Mouse (Mus musculus): ENCODE results near the gene Gm20388. TPM values are rescaled to one million over a fixed set of nuclear protein-coding genes. Genes with fewer than 3 reads are reported as not detected.

Gene Gm20388
- polyA plus RNA-seq, 1 experiment from 2014 or later = 7.4 TPM

DNA sequence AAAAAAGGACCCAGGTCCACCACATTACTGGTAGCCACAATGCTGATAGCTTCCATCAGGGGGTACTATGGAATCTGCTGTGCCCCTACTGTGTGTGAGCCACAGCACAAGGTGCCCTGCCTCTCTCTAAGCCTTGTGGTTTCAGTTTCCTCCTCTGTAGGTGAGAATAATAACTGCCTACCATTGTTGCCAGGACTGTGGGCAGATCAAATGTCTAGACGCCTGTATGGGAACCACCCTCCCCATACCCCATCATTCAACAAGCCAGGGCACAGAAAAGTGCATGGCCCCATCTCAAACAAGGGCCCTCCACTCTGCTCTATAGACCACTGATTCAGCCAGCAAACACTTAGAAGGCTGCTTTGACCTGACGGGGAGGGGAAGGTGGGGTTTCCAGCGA is 486.1 kb downstream of the Gm20388 start:
- Histone ChIP-seq H3K4me1 (peaks cover 46% of the 10 kb centered on the region), H3K9ac (no peak overlapping the region), H3K4me3 (replicated peaks) (no peak overlapping the region), H3K9me3 (replicated peaks) (no peaks in the 10 kb centered on the region; the same call in 1 of the 2 replicates), H3K27me3 (peaks cover 19% of the 10 kb centered on the region), H3K36me3 (no peaks in the 10 kb centered on the region), H3K27ac (no peak overlapping the region), H3K4me2 (no peak overlapping the region)
- WGBS = 59% methylated on average over 3 of the region's 3 CpGs
- ATAC-seq (replicated peaks; ENCODE audit: low FRiP score) = no peak

DNA sequence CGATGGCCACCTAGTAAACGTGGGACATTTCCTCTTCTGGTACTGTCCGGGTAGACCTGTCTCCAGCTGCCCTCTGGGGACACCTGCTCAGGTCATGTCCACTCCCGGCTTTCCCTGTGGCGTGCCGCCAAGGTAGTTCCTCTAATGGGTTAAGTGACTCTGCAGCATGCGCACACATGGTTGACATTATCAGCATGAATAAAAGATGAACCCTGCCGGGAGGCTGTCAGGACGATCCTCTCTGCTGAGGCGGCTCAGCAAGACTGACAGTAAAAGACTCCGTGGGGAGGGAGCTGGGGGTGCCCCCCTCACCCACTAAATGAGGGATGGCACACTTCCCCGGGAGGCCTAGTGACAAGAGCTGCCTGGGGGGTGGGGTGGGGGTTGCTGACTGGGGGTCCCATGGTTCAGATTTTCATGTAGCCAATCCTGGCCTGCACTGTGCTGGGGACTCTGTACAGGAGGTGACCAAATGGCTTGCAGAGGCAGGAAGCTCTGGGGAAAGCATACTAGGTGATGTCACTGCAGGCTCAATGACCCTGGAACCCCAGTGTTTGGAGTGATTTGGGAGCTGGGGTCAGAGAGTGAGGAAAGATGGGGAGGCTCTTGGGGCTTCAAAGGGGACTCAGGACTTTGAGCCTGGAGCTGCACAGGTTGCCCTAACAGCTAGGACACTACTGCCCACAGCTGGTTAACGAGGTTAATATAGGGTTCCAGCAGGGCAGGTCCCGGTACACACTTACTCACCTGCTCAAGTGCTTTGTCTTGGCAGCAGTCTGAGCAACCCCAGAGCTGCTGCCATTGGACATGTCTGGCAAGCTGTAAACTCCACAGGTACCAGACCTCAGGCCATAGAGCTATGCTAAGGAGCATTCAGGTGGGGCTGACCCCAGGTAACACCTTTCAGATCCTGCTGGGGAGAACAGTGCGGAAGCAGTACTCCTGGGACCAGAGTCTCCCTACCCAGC is 487.1 kb downstream of the Gm20388 start:
- no peak for ATAC-seq (replicated peaks; ENCODE audit: low FRiP score)
- H3K27ac ChIP-seq = no peak overlapping the region
- H3K4me3 ChIP-seq (replicated peaks) = no peak overlapping the region
- H3K4me1 ChIP-seq = peaks cover 37% of the 10 kb centered on the region
- no peak overlapping the region for H3K4me2 ChIP-seq
- H3K9ac ChIP-seq = no peak overlapping the region
- H3K27me3 ChIP-seq = peaks cover 14% of the 10 kb centered on the region
- H3K36me3 ChIP-seq = no peaks in the 10 kb centered on the region
- 52% methylated on average over 15 of the region's 15 CpGs for WGBS
- H3K9me3 ChIP-seq (replicated peaks) = no peaks in the 10 kb centered on the region; the same call in 1 of the 2 replicates

DNA sequence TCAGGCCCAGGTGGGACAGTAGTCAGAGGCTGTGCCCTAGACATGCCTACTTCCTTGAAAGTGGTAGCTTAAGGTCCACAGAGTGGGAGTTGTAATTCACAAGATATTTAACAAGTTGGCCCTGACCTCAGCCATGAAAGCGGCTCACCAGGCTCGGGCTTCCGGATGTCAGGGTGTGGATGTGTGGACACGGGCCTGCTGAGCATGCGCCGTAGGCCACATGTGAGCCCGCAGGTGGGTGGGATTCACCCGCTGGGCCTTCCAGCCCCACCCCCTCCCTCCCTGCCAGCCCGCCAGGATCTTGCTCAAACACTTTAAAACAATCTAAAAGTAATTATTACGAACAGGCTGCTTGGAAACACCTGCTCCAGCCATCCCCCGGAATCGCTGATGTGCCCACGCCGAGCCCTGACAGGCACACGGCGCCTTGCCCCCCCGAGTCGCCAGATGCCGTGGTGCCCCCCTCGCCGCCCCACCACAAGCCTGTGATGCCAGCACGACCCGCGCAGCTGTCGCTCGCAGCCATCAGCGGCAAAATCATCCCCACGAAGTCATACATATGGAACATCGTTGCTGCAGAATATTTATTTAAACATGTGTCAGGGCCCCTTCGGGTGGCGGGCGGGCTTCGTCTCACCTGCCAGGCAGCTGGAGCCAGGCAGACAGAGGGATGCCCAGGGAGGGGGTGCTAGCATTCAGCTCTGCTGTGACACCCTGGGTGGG is 488.7 kb downstream of the Gm20388 start:
- Histone ChIP-seq H3K4me1 (peaks cover 23% of the 10 kb centered on the region), H3K27ac (no peak overlapping the region), H3K4me3 (replicated peaks) (no peak overlapping the region), H3K4me2 (no peak overlapping the region), H3K27me3 (0 out of 2 replicates have a peak, but pooled peaks cover 4% of the 10 kb centered on the region), H3K9me3 (replicated peaks) (no peaks in the 10 kb centered on the region; the same call in 1 of the 2 replicates), H3K9ac (no peak overlapping the region), H3K36me3 (no peaks in the 10 kb centered on the region)
- ATAC-seq (replicated peaks; ENCODE audit: low FRiP score) = peak; percentile 27; the same call in 1 of the 2 replicates
- WGBS = 57% methylated on average over 33 of the region's 33 CpGs

DNA sequence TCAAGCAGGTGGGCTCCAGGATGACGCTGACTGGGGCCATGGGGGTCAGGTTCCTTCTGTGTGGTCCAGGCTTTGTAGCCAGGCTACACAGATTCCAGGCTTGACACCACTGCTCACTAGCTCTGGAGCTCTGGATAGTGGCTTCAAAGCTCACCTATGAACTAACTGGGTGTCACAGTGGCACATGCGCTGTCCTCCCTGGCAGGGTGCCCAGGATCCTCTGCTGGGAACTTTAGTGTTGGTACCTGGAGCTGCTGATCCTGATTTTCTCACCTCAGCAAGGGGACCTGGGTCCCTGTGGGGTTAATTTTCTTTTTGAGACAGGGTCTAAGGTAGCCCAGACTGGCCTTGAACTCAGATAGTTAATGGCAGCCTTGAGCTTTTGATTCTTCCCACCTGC is 490.6 kb downstream of the Gm20388 start:
- H3K4me1 ChIP-seq = peaks cover 27% of the 10 kb centered on the region
- peaks cover 10% of the 10 kb centered on the region; the same call in 1 of the 2 replicates for H3K27me3 ChIP-seq
- no peaks in the 10 kb centered on the region for H3K9me3 ChIP-seq (replicated peaks)
- no peaks in the 10 kb centered on the region for H3K36me3 ChIP-seq
- 92% methylated on average over 2 of the region's 2 CpGs for WGBS
- no peak overlapping the region for H3K4me3 ChIP-seq (replicated peaks)
- H3K4me2 ChIP-seq = no peak overlapping the region
- no peak overlapping the region for H3K27ac ChIP-seq
- ATAC-seq (replicated peaks; ENCODE audit: low FRiP score) = no peak
- no peak overlapping the region for H3K9ac ChIP-seq

DNA sequence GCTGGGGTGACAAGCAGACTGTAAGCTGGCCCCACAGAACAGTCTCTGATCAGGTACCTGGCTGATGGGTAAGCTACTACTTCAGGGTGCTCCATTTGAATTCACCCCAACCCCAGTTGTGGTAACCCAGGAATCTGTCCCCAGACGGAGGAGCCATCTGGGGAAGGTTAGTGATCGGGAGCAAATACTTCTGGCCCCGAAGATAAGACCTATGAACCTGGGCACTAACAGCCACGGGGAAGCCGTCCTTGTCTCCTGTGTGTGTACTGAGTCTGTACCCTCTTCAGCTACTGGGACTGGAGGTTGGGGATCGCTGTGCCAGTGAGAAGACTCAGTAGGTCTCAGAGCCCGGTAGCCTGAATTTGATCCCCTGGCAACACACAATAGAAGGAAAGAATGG is 491.1 kb downstream of the Gm20388 start:
- 91% methylated on average over 7 of the region's 7 CpGs for WGBS
- Histone ChIP-seq H3K27ac (no peak overlapping the region), H3K9me3 (replicated peaks) (no peaks in the 10 kb centered on the region), H3K27me3 (peaks cover 10% of the 10 kb centered on the region; the same call in 1 of the 2 replicates), H3K4me3 (replicated peaks) (no peak overlapping the region), H3K4me1 (peaks cover 27% of the 10 kb centered on the region), H3K4me2 (no peak overlapping the region), H3K36me3 (no peaks in the 10 kb centered on the region), H3K9ac (no peak overlapping the region)
- ATAC-seq (replicated peaks; ENCODE audit: low FRiP score) = no peak

DNA sequence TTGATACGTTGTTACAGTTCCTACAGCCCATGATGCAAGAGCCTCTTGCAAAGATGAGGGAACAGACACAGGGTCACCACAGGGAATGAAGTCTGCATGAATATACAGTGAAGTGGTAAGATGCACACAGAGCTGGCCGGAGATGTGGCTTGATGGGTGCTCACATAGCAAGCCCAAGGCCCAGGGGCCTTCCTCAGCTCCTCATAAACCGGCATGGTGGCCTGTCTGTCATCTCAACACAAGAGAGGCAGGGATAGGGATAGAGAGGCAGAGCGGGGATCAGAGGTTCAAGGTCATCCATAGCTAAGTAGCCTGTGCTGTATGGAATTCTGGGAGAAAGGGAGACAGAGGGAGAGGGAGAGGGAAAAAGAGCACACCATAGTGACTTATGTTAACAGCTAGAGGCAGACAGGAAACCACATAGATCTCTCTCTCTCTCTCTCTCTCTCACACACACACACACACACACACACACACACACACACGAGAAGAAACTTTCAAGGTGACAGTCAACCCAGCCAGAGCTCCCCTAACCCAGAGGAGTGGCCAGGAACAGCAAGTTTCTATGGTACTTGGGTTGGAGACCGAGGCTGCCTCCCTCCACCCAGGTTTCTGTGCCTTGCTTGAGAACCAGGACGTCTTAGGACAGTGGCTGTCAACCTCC is 493.1 kb downstream of the Gm20388 start:
- ATAC-seq (replicated peaks; ENCODE audit: low FRiP score) = no peak
- WGBS = 74% methylated on average over 7 of the region's 7 CpGs

DNA sequence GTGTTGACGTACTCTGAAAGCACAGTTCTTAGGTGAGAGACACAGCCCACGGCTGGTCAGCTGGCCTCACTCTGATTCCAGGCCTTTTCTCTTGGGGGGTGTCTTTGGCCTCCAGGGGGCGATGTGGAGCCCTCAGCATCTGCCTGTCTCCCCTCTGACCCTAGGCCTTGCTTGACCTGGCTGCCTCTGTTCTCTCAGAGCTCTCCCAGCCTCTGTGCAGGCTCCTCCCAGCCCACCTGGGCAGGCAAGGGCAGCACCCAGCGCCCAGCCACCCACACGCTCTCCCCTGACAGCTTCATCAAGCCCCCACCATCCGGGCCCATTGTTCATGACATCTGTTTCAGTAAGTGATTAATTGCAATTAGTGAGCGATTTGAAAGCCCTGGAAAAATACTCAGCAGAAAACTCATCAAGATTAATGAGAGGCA is 494.0 kb downstream of the Gm20388 start:
- no peak overlapping the region for H3K4me2 ChIP-seq
- peaks cover 12% of the 10 kb centered on the region; the same call in 1 of the 2 replicates for H3K27me3 ChIP-seq
- H3K9ac ChIP-seq = no peak overlapping the region
- no peak overlapping the region for H3K27ac ChIP-seq
- no peak overlapping the region for H3K4me3 ChIP-seq (replicated peaks)
- 32% methylated on average over 7 of the region's 7 CpGs for WGBS
- H3K36me3 ChIP-seq = no peaks in the 10 kb centered on the region
- H3K4me1 ChIP-seq = peaks cover 38% of the 10 kb centered on the region
- no peak for ATAC-seq (replicated peaks; ENCODE audit: low FRiP score)
- H3K9me3 ChIP-seq (replicated peaks) = no peaks in the 10 kb centered on the region

More for the DNA sequence above, 493.1 kb downstream of the Gm20388 start:
- no peak overlapping the region for H3K9ac ChIP-seq
- no peak overlapping the region for H3K4me3 ChIP-seq (replicated peaks)
- H3K36me3 ChIP-seq = no peaks in the 10 kb centered on the region
- H3K4me1 ChIP-seq = peaks cover 36% of the 10 kb centered on the region
- H3K4me2 ChIP-seq = no peak overlapping the region
- H3K9me3 ChIP-seq (replicated peaks) = no peaks in the 10 kb centered on the region
- no peak overlapping the region for H3K27ac ChIP-seq
- peaks cover 7% of the 10 kb centered on the region; the same call in 1 of the 2 replicates for H3K27me3 ChIP-seq

DNA sequence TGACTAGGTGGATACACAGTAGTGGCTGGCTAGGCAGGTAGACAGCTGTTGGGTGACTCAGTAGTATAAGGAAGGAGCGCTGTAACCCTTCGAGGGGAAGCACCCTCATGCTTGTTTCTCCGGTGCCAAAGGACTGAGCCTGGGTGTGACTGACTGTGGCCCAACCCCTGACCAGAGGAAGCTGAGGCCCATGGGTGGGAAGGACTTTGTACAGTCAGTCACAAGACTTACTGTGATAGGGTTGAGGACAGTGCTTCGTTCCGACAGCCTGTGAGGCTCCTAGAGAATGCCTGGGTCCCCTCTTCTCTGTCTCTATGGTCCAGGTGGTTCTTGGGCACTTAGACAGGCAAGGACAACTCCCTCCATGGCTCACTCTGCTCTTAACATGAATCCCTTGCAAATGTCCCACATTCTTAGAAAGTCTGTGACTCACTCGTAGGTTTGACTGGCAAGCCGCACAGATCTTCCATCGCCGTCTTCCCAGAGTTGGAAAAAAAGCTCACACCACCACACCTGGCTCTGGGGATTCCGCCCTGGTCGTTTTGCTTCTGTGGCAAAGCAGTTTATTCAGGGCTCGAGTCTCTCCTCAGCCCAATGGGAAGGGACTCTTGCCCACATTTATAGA is 495.5 kb downstream of the Gm20388 start:
- Histone ChIP-seq H3K36me3 (no peaks in the 10 kb centered on the region), H3K9me3 (replicated peaks) (no peaks in the 10 kb centered on the region), H3K27ac (no peak overlapping the region), H3K4me3 (replicated peaks) (no peak overlapping the region), H3K27me3 (peaks cover 17% of the 10 kb centered on the region; the same call in 1 of the 2 replicates), H3K9ac (no peak overlapping the region), H3K4me2 (no peak overlapping the region), H3K4me1 (peaks cover 43% of the 10 kb centered on the region)
- no peak for ATAC-seq (replicated peaks; ENCODE audit: low FRiP score)
- 90% methylated on average over 12 of the region's 12 CpGs for WGBS

DNA sequence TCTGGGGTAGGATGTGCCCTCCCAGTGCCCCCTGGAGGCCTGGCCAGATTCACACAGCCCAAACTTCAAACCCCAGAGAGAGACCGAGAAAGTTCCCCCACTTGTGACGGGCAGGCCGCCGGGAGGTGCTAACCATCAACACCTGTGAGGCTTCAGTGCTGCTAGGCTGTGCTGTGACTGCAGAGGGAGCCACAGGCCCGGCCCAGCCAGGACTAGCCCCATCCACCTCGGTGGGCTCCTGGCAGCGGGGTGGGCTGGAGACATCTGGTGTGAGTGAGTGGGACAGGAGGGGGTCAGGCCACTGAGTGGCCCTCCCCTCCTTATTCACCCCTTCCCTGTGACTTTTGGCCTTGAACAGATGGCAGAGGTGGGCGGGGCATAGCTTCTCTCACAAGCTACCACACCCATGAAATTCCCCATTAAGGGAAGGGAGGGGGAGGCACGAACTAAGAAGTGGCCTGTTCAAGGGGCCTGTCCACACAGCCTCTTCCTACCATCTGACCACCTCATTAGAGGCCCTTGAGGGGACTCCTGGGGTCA is 497.1 kb downstream of the Gm20388 start:
- Histone ChIP-seq H3K27ac (peak overlapping the region; percentile 51; the same call in 1 of the 2 replicates), H3K9me3 (replicated peaks) (no peaks in the 10 kb centered on the region), H3K27me3 (peaks cover 20% of the 10 kb centered on the region; the same call in 1 of the 2 replicates), H3K9ac (no peak overlapping the region), H3K4me1 (peaks cover 56% of the 10 kb centered on the region), H3K36me3 (no peaks in the 10 kb centered on the region), H3K4me2 (no peak overlapping the region), H3K4me3 (replicated peaks) (no peak overlapping the region)
- 14% methylated on average over 9 of the region's 9 CpGs for WGBS
- ATAC-seq (replicated peaks; ENCODE audit: low FRiP score) = peak; percentile 45

DNA sequence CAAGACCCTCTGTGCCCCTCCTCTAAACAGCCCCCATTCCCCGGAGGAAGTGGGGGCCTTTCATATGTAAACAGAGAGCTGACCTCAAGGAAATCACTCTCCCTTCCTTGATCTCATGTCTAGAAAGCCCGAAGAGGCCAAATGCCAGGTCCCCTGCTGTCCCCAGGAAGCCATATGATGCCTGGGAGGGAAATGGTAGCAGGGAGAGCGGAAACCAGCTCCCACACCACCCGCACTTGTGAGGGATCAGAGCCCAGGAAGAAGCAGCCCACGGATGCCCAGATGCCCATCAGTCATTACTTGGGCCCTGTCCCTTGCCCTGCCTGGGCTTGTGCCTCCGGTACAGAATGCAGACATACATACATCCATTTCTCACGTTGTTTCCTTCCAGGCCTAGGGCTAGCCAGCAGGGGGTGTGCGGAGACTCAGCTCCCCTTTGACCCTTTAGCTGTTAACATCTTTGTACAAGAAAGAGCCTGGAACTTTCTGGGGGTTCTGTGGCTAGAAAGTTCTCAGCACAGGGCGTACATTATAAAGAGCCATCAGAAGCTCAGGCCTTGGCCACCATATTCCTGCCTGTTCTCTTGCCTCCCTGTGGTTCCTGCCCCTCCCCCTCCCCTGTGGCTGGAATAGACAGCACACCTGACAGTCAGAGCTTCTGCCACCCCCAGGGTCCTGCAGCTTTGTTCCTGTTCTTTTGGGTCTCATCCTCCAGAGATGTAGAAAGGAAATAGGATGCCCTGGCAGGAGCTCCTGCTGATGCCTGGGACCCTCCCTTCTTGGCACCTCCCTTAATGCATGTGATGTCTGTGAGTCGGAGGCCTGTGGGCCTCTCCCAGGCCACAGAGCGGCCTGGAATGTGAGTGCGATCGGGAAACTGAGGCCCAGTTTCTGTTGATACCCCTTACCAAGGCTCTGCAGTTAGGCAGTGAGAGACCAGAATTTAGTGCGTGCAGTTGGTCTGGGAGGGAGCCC is 497.9 kb downstream of the Gm20388 start:
- 0 out of 2 replicates have a peak, but pooled peaks have one; percentile 9 for ATAC-seq (replicated peaks; ENCODE audit: low FRiP score)
- Histone ChIP-seq H3K4me1 (peaks cover 62% of the 10 kb centered on the region), H3K4me2 (no peak overlapping the region), H3K27me3 (peaks cover 20% of the 10 kb centered on the region; the same call in 1 of the 2 replicates), H3K27ac (peak overlapping the region; percentile 51; the same call in 1 of the 2 replicates), H3K9ac (no peak overlapping the region), H3K4me3 (replicated peaks) (no peak overlapping the region), H3K36me3 (no peaks in the 10 kb centered on the region), H3K9me3 (replicated peaks) (no peaks in the 10 kb centered on the region)
- WGBS = 41% methylated on average over 14 of the region's 14 CpGs
